Mouse (Mus musculus) cerebellum, adult (tissue): ENCODE measurements around the gene Pced1a.

ENCODE experiments used
- ATAC-seq: cut with Nextera tagmentation; 2 replicates; pipeline ENCODE4 v1.9.2; 2017; ENCODE audit warnings: mild to moderate bottlenecking, moderate library complexity, mixed read lengths; ENCODE audit not compliant: insufficient number of reproducible peaks, low FRiP score, low TSS enrichment

Gene Pced1a

GRCm38 (mm10) chr2:130439840-130440480 is 15.5 kb upstream of the Pced1a start:
- no peak for ATAC-seq

GRCm38 (mm10) chr2:130438861-130439260 is 14.4 kb upstream of the Pced1a start:
- no peak for ATAC-seq

- ATAC-seq = no peak
These were observed 12.3 kb upstream of the Pced1a start for GRCm38 (mm10) chr2:130436769-130437168.

GRCm38 (mm10) chr2:130433152-130433551 is 8.7 kb upstream of the Pced1a start:
- ATAC-seq = 0 out of 2 replicates have a peak, but pooled peaks have one; percentile 20

DNA sequence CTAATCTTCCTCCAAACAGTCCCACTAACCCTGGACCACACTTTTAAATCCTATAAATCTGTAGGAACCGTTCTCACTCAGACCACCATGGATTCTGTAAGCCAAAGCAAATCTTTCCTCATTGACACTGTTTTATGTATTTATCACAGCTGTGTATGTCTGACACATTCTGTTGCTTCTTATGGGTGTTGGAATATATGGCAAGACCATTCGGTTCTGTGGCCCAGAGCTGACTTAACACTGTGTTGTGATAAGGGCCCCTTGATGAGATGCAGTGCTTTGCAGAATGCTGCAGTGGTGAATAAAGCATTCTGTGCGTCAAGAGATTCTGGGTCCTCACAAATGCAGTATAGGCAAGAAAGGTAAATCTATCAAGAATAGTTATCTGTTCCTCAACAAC is 7.7 kb upstream of the Pced1a start:
- no peak for ATAC-seq

DNA sequence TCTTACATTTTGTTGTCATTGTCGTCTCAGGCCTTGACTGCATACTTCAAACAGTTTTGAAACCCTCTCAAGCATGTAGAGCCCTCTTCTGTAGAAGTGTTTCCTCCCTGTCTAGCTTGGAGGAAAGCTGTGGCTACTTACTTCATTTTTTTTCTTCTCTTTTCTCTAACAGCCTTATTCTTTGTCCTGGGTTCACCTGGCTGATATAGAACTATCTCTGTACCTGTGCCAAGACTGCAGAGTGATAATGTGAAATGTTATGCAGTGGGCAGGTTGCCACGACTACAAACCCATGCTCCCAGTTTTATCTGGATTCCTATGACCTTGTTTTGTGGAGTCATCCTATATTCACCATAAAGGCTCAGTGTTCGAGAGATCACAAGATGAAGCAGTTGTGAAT is 6.0 kb upstream of the Pced1a start:
- no peak for ATAC-seq

DNA sequence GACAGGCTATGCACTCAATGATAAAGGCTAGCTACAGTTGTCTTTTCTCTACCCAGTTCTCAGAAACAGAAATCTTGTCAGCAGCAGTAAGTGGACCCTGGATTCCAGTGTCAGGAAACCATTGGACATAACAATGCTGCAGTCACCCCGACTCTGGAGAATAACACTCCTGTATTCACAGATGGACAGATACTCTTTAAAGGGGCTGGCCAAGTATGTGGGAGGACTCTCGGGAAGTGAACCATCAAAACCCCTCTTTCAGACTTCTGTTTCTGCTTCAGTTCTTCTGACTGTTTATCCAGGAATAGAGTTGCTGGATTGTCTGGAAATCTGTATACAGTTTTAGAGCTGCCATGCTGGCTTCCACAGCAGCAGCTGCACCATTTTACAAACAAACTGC is 5.3 kb upstream of the Pced1a start:
- no peak for ATAC-seq

DNA sequence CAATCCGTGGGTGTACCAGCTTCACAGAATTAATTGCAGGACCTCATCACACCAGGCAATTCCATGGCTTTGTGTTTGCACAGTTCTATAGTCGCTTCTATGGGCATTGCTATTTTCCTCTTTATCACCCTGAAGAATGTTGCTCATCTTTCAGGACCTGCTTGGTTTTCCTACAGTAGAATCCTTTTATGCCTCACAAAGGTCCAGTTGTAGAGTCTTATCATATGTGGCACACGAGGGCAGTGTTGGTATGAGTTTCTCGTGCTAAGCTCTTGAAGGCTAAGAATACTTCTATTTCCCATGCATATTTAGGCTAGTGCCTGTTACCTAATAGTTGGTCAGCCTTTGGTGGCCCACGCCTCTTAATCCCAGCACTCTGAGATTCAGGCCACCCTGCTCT is 611 bp upstream of the Pced1a start:
- no peak for ATAC-seq

- peak; percentile 54 for ATAC-seq
These were observed 940 bp downstream of the Pced1a start for GRCm38 (mm10) chr2:130423397-130424125.

- ATAC-seq = no peak
These were observed 2.5 kb downstream of the Pced1a start for GRCm38 (mm10) chr2:130421781-130422620.

DNA sequence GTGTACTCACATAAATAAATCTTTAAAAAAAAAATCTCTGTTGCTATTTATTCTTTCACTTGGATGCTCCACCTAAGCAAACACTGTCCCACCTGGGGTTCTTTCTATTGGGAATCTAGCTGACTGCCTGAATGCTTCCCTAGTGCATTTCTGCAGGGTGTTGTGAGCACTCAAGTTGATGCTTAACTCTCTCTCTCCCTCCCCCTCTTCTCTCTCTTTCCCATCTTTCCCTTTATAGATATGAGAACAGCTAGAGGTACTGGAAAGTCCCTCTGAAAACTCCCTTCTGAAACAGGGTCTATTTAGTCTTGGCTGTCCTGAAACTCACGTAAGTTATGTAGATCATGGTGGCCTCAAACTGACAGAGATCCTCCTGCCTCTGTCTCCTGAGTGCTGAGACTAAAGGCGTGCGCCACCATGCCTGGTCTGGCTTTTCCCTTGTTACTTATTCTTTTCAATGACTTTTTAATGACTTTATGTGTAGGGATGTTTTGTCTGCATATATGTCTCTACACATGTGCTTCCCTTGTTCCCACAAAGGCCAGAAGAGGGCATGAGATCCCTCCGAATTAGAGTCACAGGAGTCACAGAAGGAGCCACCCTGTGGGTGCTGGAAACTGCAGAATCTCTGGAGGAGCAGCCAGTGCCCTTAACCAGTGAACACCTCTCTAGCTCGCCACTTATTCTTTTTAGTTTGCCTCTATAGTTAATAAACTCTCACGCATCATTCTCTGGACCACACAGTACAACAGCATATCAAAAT is 10.2 kb downstream of the Pced1a start:
- ATAC-seq = no peak

DNA sequence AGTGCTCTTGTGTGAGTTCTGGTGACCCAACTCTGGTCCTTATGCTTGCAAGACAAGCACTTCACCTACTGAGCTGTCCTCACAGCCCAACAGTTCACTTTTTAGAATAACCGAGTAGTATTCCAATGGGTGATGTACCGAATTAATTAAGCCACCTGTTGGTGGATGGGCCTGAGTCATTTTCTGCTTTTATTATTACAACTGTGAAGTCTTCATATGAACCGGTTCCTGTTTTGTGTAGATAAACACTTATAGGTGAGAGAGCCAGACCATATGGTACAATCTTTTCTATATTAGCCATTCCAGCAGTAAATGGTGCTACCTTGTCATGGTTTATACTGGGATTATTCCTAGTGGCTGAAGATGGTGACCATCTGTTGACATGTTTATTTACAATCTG is 11.7 kb downstream of the Pced1a start:
- no peak for ATAC-seq

DNA sequence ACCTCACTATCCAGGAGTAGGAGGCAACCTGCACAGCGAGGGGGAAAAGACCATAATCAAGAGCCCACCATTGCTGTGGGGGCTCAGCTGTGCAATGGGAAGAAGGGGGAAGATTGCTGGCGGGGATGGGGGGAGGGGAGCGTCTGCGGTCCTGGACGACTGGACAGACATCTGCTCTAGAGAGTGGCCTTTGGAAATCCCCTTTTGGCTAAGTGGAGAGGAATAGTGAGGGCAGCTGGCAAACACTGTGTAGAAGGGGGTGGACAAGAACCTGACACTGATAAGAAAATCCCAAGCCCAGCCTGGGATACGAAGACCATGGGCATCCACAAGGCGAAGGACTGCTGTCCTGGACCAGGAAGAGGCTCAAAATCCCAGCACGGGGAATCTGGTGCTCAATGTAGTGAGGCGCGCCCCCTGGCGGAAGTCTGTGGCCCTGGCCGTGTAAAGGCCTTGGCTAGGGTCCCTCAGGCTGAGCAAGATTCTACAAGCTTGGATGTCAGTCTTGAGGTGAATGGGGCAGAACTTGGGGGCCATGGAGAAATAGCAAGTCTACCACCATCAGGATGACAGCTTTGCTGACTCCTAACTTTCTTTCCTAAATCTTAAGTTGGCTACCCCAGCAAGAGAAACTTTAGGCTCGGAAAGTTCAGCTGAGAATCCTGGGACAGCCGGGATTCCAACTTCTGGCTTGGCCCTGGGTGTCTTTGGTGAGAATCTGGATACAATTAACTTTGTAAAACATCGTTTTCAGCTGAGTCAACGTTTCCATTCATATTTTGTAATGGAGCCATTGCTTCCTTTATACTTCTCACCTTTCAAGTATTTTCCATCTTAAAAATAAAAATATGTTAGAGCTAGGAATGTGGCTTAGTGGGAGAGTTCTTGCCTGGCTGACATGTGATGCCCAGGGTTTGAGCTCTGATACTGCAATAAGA is 12.7 kb downstream of the Pced1a start:
- peak; percentile 76 for ATAC-seq

DNA sequence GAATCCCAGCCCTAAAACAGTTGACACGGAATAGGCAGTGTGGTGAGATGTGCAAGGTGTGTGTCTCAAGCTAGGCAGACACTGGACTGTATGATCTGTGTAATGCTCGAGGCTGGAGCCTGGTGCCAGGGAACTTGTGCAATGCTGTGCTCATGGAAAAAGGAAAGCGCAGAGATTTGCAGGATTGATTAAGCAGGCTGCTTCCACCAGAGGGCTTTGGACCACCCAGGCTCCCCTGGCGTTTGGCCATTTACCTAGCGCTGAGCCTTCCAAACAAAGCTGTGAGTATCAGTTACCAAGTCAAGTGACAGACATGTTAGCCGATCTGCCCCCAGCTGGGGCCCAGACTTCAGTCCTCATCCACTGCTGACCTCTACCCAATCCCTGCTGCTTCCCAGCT is 16.3 kb downstream of the Pced1a start:
- no peak for ATAC-seq

GRCm38 (mm10) chr2:130406178-130406577 is 18.3 kb downstream of the Pced1a start, which contains the start of gene Tmem239:
Gene Tmem239, plus strand, starts transcription at chr2:130406478.
- ATAC-seq = no peak

DNA sequence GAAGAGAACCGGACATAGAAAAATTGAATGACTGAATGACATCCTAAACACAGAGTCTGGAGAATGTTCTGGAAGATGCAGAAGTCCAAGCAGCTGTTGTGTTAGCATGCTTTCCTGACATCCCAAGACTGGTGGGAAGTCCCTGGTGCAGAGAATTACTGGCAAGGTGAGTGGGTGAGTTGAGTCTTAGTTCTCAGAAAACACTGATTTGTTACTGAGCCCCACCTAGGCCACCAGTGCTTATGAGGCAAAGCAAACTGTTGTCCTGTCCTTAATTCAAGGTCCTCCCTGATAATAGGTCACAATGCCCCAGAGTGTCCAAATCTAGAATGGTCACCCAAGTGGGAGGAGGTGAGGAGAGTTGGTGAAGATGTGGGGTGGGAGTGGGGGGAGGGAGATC is 19.6 kb downstream of the Pced1a start, which contains the start of the genes Gm28372 and 1700020A23Rik:
Gene Gm28372 (plus strand): TSS at position 301 of the 400 bp plus-strand sequence.
Gene 1700020A23Rik (plus strand): TSS at position 321 of the 400 bp plus-strand sequence.
- no peak for ATAC-seq

- no peak for ATAC-seq
These were observed 22.6 kb downstream of the Pced1a start for GRCm38 (mm10) chr2:130401891-130402290.

DNA sequence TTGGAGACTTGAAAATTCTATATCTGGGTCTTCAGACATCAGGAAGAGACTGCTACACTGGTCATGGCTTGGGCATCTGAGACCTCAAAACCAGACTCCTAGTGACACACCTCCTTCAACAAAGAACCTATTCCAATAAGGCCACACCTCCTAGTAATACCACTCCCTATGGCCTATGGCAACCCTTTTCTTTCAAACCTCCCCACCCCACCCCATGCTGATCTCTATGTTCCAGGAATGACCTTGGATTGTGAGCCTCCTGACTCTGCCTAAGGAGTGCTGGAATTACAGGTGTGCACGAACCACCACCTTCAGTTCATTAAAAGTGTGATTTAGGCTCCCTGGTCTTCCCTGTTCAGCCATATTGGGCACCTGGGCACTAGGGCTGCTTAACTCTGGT is 24.5 kb downstream of the Pced1a start:
- no peak for ATAC-seq

DNA sequence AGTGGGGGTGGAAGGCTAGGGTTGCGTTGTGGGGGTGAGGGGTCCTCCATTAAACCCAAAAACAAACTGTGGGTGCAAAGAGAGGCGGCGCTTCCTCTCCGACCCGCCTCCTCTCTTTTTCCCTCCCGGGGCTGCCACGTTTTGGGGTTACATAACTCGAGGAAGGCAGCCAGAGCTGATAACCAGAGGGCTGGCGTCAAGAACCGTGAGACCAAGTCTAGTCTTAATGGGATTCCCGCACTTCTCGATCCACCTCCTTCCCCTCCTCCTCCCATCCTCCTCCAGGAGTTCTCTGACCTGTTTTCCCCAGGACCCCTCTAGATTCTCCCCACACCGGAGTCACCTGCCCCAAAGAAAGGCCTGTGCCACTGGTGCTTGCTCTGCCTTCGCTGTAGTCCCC is 26.4 kb downstream of the Pced1a start:
- no peak for ATAC-seq
